Mouse (Mus musculus) thymus, adult 2 months (tissue): Measurements from ENCODE around the gene Nisch.

ENCODE experiments used
- CTCF ChIP-seq: fragments of 200-500 bp; IDR thresholded peaks from 2 replicates; pipeline ENCODE4 v1.5.1; 2012; ENCODE audit warnings: mild to moderate bottlenecking, control low read depth, low read length, moderate library complexity, borderline replicate concordance; ENCODE audit not compliant: control insufficient read depth, poor library complexity, insufficient read depth; ENCODE audit errors: extremely low read depth
- POLR2A ChIP-seq: fragments of 200-500 bp; IDR thresholded peaks from 2 replicates; pipeline ENCODE4 v1.6.1; 2012; ENCODE audit warnings: mild to moderate bottlenecking, low read length, control low read depth, moderate library complexity; ENCODE audit not compliant: control insufficient read depth, poor library complexity, insufficient read depth; ENCODE audit errors: extremely low read depth

DNA sequence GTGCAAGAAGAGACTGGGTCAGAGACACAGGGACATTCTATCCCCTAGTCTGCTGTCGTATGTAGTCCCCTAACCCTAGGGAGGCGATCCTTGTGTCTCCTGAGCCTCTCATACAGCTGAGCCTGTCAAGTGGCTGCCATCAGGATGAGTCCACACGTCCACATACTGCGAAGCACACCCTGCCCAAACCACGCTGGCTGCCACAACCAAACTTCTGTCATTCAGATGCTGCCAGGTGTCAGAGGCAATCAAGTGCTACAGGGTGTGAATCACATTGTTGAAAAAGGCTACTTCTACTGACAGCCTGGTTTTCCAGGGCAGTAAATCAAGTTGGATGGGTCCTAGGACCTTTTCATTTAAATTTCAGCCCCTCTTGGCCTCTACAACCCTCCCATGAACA is 39.0 kb downstream of the Nisch start:
- TF ChIP-seq CTCF (no peak), POLR2A (no peak)
